Mouse (Mus musculus) cortical plate, adult 2 months (tissue): Measurements from ENCODE around the gene F830045P16Rik.

ENCODE experiments used
- CTCF ChIP-seq: fragments of 200-500 bp; IDR thresholded peaks from 2 replicates; pipeline ENCODE4 v1.5.1; 2011; ENCODE audit warnings: mild to moderate bottlenecking, control low read depth, low read length; ENCODE audit not compliant: insufficient read depth; ENCODE audit errors: extremely low read depth
- POLR2A ChIP-seq: fragments of 200-500 bp; IDR thresholded peaks from 2 replicates; pipeline ENCODE4 v1.6.1; 2011; ENCODE audit warnings: mild to moderate bottlenecking, low read length, control low read depth; ENCODE audit not compliant: insufficient read depth; ENCODE audit errors: extremely low read depth

DNA sequence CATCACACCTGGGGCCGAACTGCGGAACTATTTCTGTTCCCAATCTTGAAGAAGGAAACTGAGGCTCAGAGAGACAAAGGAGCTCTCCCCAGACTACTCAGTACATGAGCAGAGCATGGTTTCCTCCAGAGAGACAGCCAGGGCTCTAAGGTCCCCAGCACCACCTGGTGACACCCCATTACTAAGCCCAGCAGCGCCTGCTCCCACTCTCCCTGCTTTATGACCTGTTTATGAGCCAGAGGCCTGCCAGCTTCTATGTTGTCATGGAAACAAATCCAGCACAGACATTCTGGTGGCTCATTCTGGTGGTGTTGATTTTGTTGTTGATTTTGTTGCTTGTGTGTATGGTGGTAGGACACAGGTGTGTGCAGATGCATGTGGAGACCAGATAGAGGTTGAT is 3.6 kb upstream of the F830045P16Rik start:
- no peak for TF ChIP-seq CTCF
- TF ChIP-seq POLR2A, result no peak
